Mouse (Mus musculus): ENCODE data around the gene Zfp574.

GRCm38 (mm10) chr7:25087972-25088371, 15.6 kb downstream of the Zfp574 start:
- TF ChIP-seq CTCF (IDR thresholded peaks at IDR 0.05; ENCODE audit: low read depth) (no peak), EP300 (IDR thresholded peaks at IDR 0.05; ENCODE audit: low read depth) (no peak)
